Mouse (Mus musculus): ENCODE data around the gene Ntn5. TPM values are rescaled to one million over a fixed set of nuclear protein-coding genes. Genes with fewer than 3 reads are reported as not detected.

The Ntn5 gene
- polyA plus RNA-seq, 1 experiment from 2014 or later: 0.41 TPM

GRCm38 (mm10) chr7:45703521-45704033 lies 19.8 kb downstream of the Ntn5 start:
- peak overlapping the region; percentile 38; the same call in 1 of the 2 replicates for H3K4me3 ChIP-seq (ENCODE audit: low read depth, low read length)
- peak overlapping the region; percentile 89 for H3K27ac ChIP-seq (replicated peaks)
- TF ChIP-seq EP300 (optimal IDR thresholded peaks at IDR 0.05) (no peak), CTCF (IDR thresholded peaks at IDR 0.05; ENCODE audit: low read depth) (no peak)
- DNase-seq (ENCODE audit: low spot score) (no peak), ATAC-seq (ENCODE audit: low FRiP score, low TSS enrichment) (no peak)
- peak overlapping the region; percentile 61; the same call in 1 of the 2 replicates for H3K9ac ChIP-seq (ENCODE audit: low read length)
- 27% methylated on average over 12 of the region's 12 CpGs for WGBS
- no peaks in the 10 kb centered on the region for H3K27me3 ChIP-seq (ENCODE audit: control insufficient read depth, insufficient read depth, low read length)
- no peaks in the 10 kb centered on the region for H3K9me3 ChIP-seq (ENCODE audit: control insufficient read depth, low read length)
- H3K4me1 ChIP-seq (replicated peaks; ENCODE audit: control insufficient read depth, insufficient read depth): peaks cover 13% of the 10 kb centered on the region; the same call in 1 of the 2 replicates
- no peaks in the 10 kb centered on the region for H3K36me3 ChIP-seq (ENCODE audit: control insufficient read depth, insufficient read depth, low read length)
- H3K4me2 ChIP-seq (replicated peaks; ENCODE audit: low read depth): peak overlapping the region; percentile 66

- Histone ChIP-seq H3K36me3 (ENCODE audit: control insufficient read depth, insufficient read depth, low read length) (no peaks in the 10 kb centered on the region), H3K9ac (ENCODE audit: low read length) (peak overlapping the region; percentile 61), H3K4me2 (replicated peaks; ENCODE audit: low read depth) (peak overlapping the region; percentile 66), H3K4me1 (replicated peaks; ENCODE audit: control insufficient read depth, insufficient read depth) (peaks cover 18% of the 10 kb centered on the region; the same call in 1 of the 2 replicates), H3K27ac (replicated peaks) (peak overlapping the region; percentile 89), H3K4me3 (ENCODE audit: low read depth, low read length) (peak overlapping the region; percentile 38), H3K27me3 (ENCODE audit: control insufficient read depth, insufficient read depth, low read length) (no peaks in the 10 kb centered on the region), H3K9me3 (ENCODE audit: control insufficient read depth, low read length) (no peaks in the 10 kb centered on the region)
- TF ChIP-seq CTCF (IDR thresholded peaks at IDR 0.05; ENCODE audit: low read depth): no peak
- peak; percentile 19 for TF ChIP-seq EP300 (optimal IDR thresholded peaks at IDR 0.05)
- peak; percentile 61 for ATAC-seq (ENCODE audit: low FRiP score, low TSS enrichment)
- WGBS: under 1% methylated on average over 13 of the region's 13 CpGs
- DNase-seq (ENCODE audit: low spot score): peak; percentile 75
Measured at GRCm38 (mm10) chr7:45704046-45704559, 20.3 kb downstream of the Ntn5 start.

GRCm38 (mm10) chr7:45704730-45705442 lies 21.1 kb downstream of the Ntn5 start, which contains the start of gene Dbp:
Gene Dbp (plus strand): TSS chr7:45705088.
- TF ChIP-seq CTCF (IDR thresholded peaks at IDR 0.05; ENCODE audit: low read depth): no peak
- no peak for TF ChIP-seq EP300 (optimal IDR thresholded peaks at IDR 0.05)
- ATAC-seq (ENCODE audit: low FRiP score, low TSS enrichment) (peak; percentile 81), DNase-seq (ENCODE audit: low spot score) (peak; percentile 99)
- Histone ChIP-seq H3K4me2 (replicated peaks; ENCODE audit: low read depth) (peak within 1 kb of the TSS; percentile 99), H3K4me1 (replicated peaks; ENCODE audit: control insufficient read depth, insufficient read depth) (peaks cover 18% of the 10 kb centered on the region; the same call in 1 of the 2 replicates), H3K9ac (ENCODE audit: low read length) (peak within 1 kb of the TSS; percentile 91), H3K27me3 (ENCODE audit: control insufficient read depth, insufficient read depth, low read length) (no peaks in the 10 kb centered on the region), H3K9me3 (ENCODE audit: control insufficient read depth, low read length) (no peaks in the 10 kb centered on the region), H3K36me3 (ENCODE audit: control insufficient read depth, insufficient read depth, low read length) (peaks cover 1% of the 10 kb centered on the region; the same call in 1 of the 2 replicates), H3K27ac (replicated peaks) (peak within 1 kb of the TSS; percentile 96), H3K4me3 (ENCODE audit: low read depth, low read length) (peak within 1 kb of the TSS; percentile 65)
- WGBS: 0% methylated on average over 35 of the region's 36 CpGs

- Histone ChIP-seq H3K9me3 (ENCODE audit: control insufficient read depth, low read length) (no peaks in the 10 kb centered on the region), H3K4me3 (ENCODE audit: low read depth, low read length) (peak overlapping the region; percentile 65), H3K4me2 (replicated peaks; ENCODE audit: low read depth) (peak overlapping the region; percentile 99), H3K9ac (ENCODE audit: low read length) (peak overlapping the region; percentile 91), H3K27ac (replicated peaks) (peak overlapping the region; percentile 96), H3K36me3 (ENCODE audit: control insufficient read depth, insufficient read depth, low read length) (peaks cover 6% of the 10 kb centered on the region; the same call in 1 of the 2 replicates), H3K27me3 (ENCODE audit: control insufficient read depth, insufficient read depth, low read length) (no peaks in the 10 kb centered on the region), H3K4me1 (replicated peaks; ENCODE audit: control insufficient read depth, insufficient read depth) (peaks cover 15% of the 10 kb centered on the region; the same call in 1 of the 2 replicates)
- DNase-seq (ENCODE audit: low spot score) (no peak), ATAC-seq (ENCODE audit: low FRiP score, low TSS enrichment) (peak; percentile 1)
- WGBS: under 1% methylated on average over 21 of the region's 21 CpGs
- TF ChIP-seq CTCF (IDR thresholded peaks at IDR 0.05; ENCODE audit: low read depth) (no peak; the same call in 1 of the 2 replicates), EP300 (optimal IDR thresholded peaks at IDR 0.05) (no peak)
Measured at GRCm38 (mm10) chr7:45705443-45705864, 21.6 kb downstream of the Ntn5 start.

GRCm38 (mm10) chr7:45705873-45706281 lies 22.1 kb downstream of the Ntn5 start:
- peaks cover 10% of the 10 kb centered on the region; the same call in 1 of the 2 replicates for H3K36me3 ChIP-seq (ENCODE audit: control insufficient read depth, insufficient read depth, low read length)
- H3K9ac ChIP-seq (ENCODE audit: low read length): peak overlapping the region; percentile 91
- peaks cover 15% of the 10 kb centered on the region; the same call in 1 of the 2 replicates for H3K4me1 ChIP-seq (replicated peaks; ENCODE audit: control insufficient read depth, insufficient read depth)
- H3K27ac ChIP-seq (replicated peaks): peak overlapping the region; percentile 96
- H3K27me3 ChIP-seq (ENCODE audit: control insufficient read depth, insufficient read depth, low read length): no peaks in the 10 kb centered on the region
- TF ChIP-seq EP300 (optimal IDR thresholded peaks at IDR 0.05) (no peak), CTCF (IDR thresholded peaks at IDR 0.05; ENCODE audit: low read depth) (no peak)
- H3K9me3 ChIP-seq (ENCODE audit: control insufficient read depth, low read length): no peaks in the 10 kb centered on the region
- peak; percentile 84 for DNase-seq (ENCODE audit: low spot score)
- WGBS: 1% methylated on average over 7 of the region's 7 CpGs
- peak overlapping the region; percentile 65 for H3K4me3 ChIP-seq (ENCODE audit: low read depth, low read length)
- H3K4me2 ChIP-seq (replicated peaks; ENCODE audit: low read depth): peak overlapping the region; percentile 99
- ATAC-seq (ENCODE audit: low FRiP score, low TSS enrichment): peak; percentile 14; the same call in 1 of the 2 replicates

All from stomach, postnatal 0 days (tissue).